Mouse (Mus musculus) B cell, adult 2 months (primary cell): Measurements from ENCODE around the gene Trio.

Experiments
- DNase-seq, 2 experiments: peaks; one replicate each; pipeline ENCODE4 v3.0.0; 2022

Trio gene

DNA sequence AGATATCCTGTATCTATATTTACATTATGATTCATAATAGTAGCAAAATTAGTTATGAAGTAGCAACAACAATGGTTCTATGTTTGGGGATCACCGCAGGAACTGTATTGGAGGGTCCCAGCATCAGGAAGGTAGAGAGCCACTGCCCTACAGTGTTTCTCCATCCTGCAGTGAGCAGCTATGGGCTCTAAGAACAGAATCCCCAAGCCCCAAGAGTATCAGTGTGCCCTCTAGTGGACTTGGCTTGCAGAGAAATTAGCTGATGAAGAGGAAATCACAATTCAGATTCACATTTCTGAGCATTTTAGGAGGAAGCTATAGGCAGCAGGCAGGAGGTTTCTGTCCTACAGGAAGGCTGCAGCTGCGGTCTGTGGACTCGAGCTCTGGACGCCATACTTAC, 202.1 kb downstream of the Trio start:
- DNase-seq = peak; percentile 65 to 68

DNA sequence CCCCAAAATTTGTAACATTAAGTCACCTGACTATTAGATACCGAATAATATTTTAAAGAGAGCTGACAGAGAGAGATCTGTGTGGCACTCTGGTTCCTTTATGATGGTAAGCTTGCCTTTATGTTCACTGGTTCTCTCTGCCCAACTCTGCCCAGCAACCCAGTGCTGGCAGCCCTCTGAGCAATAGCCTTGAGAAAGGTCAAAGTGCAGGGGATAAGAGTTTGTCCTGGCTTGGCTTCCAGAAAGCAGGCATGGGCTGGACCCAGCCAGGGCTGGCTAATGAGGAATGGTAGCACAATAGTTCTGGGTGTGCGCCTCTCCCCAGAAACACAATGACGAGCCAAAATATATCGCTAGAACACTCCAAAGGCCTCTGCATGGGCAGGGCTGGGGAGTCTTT, 203.2 kb downstream of the Trio start:
- no peak for DNase-seq

DNA sequence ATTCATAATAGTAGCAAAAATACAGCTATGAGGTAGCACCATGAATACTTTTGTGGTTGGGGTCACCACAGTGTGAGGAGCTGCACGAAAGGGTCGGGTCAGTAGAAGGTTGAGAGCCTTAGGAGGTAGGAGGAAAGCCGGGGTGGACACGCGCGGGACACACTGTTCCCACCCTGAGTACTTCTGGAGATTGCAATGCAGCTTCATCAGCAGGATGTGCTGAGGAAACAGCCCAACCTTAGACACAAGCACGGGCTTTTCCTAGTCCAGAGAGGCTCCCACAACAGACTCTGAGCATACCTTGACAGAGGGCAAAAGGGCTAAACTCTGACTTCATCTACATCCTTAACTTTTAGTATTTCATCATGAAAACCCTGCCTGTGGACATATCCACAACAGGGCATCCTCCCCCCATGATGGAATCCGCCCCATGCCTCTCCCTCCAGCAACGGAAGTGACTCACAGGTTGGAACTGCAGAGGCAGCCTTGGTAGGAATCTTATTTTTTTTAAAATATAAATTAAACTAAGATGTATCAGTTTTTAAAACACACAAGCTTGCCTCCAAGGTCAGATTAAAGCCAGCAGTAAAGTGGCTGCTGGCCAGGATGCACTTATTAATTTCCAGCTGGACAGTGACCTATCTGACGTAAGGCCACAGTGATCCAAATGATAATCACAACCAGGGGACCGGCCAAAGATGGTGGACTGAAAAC, 203.8 kb downstream of the Trio start:
- no peak for DNase-seq

DNA sequence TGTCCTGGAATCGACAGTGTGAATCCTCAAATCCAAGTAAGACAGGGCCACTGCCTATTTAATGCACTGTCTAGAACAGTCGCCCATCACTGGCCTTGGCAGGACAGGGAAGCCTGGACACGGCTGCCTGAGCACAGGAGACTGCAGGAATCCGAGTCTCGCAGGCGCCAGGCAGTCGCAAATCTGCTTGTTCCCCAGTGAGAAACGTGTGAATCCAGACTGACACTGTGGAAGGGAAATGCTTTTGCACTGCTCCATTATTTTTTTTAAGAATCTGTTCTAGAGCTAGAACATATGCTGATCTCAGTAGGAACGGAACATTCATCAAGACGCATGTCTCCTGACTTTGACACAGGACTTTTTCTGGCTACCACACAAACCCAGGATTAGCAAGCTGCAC, 208.6 kb downstream of the Trio start:
- DNase-seq = no peak

DNA sequence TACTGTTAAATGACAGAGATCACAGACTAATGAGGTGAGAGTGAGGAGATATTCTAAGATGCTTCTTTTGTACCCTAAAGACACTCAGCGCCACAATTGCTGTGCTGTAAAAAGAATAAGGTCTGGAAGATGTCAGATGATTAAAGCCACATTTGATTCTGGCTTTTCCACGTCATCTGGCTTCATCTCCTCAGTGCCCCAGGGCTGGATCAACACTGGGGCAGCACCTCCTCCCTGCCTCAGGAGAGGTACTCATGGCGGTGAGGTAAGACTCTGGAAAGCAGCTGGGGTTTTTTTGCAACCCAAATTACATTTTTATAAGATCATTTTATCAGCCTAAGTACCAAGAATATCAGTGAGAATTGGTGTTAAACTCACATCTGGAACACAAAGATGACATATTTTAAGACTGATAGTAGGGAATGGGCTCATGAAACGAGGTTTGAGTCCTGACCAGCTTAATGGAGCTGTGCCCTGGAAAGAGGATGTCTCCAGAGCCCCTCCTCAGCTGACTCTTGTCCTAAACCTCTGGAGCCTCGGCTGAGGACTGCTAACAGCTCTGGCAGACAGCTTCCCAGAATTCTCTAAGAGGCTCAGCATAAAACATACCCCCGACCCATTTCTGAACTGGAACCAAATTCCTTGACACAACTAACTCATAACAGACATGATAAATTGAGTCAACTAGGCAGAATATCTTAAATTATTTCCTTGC, 210.8 kb downstream of the Trio start:
- DNase-seq = no peak

DNA sequence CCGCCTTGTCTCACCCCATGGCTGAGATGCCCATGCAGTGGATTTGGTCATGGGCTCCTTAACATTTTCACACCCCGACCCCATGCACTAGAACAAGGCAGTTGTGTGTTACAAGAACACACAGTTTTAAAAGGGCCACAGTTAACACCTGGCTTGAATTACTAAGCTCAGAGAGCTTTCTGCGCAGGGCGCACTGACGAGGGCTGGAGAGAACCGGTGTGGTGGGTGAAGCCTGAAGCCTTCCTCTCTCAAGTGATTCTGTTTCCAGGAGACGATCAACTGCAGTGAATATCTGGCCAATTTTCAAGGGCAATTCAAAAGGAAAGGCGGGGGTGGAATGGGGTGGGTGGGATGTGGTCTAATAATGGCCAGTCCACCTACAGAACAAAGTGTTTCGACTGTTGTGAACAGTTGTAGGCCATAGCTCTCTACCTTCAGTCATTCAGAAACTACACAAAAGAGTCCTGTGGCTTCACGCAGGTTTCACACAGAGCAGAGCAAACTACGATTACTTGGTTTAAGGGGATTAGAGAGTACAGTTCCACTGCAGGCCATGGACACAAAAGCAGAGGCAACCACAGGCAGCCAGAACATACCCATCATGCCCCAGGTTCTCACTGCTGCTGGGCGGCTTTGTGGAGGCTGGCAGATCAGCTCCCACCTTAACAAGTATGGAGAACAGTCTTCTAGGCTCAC, 214.7 kb downstream of the Trio start:
- DNase-seq = no peak

DNA sequence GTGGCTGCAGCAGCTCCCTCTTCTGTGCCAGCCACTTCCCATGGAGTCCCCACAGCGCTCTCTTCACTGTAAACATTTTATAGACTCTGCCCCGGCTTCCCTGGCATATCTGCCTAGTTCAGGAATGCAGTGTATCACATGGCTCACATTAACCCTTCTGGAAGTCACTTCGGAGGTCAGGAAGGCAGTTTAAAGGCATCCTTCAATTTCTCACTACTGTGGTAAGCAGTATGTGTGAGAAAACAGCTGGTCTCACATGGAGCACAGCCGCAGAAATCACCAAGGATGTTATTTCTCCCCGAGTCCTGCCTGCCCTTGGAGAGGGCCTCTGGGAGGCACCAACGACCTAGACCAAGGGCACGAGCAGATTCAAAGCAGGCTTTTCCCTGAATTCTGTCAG, 215.4 kb downstream of the Trio start:
- no peak for DNase-seq

DNA sequence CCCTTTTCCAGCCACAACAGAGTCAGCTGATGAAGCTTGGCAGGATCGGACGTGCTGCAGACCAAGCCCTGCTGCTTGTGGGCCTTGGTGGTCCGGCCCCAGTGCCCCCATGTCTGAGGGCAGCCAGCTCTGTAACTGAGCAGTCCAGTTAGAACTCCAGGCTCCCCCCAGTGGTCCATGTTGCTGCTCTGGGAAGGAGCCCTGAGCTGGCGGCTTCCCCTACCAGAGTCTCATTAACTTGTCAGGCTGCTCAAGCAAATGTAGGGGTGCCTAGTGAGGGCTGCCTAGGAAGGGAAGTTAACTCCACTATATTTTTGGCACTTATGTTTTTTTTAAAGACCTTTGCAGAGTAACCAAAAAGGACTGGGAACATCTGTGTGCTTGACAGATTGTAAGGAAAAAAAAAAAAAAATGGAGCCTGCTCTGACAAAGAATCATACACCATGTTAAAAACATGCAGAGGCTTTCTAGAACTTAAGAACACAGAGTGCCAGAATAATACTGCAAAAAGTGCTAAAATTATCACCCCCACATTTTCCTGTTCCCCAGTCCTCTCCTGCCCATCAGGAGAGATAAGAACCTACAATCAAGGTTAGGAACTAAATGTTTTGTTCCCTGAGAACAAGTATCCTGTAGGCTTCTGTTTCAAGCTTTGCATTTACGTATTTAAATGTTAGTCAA, 216.9 kb downstream of the Trio start:
- DNase-seq = no peak

DNA sequence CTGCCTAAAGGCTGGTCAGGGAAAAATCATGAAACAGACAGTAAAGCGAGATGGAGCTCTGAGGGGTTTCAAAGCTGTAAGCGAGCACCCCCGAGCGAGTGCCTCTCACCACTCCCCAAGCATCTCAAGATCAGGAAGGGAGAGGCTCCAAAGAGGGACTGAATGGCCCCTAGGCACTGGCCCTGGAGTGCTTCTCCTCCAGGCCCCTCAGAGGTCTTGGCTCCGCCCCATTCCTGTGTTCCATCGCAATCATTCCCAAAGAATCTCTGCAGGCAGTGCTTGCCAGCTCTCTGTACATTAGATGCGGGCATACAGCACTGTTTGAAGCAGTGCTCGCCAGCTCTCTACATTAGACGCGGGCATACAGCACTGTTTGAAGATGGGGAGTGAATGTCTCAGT, 219.4 kb downstream of the Trio start:
- DNase-seq = no peak

DNA sequence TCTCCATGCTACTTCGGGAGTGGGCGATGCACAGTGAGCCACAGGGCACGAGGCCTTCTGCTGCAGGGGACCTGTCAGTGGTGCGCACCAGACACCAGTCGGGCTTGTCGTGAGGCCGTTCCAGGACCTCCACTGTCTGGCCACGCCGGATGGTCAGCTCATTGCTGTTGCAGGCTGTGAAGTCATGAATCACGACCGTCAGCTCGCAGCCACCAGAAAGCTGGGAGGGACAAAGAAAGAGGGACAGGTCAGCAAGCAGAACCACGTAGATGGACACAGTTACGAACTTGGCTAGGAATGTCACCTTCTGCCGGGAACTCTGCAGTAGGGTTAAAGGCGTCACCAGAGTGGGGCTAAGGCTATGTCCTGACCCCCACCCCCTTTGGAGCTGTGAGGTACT, 220.0 kb downstream of the Trio start:
- DNase-seq = no peak

DNA sequence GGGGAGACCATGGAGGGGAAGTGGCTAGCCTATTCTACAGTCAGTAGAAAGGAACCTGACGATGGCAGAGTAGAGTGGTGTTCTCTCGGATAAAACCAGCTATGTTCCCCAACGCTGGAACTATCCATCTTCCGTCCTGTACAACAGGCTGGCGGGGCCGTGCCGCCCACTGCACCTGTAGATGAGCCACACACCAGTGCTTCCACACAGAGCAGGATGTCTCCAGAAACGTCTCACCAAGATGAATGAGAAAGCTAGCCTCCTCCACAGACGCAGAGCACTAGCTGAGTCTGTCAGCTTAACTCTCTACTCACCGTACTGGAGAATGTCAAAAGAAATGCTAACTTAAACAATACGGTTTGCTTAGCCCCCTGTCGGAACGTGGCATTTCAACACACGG, 221.2 kb downstream of the Trio start:
- DNase-seq = no peak

DNA sequence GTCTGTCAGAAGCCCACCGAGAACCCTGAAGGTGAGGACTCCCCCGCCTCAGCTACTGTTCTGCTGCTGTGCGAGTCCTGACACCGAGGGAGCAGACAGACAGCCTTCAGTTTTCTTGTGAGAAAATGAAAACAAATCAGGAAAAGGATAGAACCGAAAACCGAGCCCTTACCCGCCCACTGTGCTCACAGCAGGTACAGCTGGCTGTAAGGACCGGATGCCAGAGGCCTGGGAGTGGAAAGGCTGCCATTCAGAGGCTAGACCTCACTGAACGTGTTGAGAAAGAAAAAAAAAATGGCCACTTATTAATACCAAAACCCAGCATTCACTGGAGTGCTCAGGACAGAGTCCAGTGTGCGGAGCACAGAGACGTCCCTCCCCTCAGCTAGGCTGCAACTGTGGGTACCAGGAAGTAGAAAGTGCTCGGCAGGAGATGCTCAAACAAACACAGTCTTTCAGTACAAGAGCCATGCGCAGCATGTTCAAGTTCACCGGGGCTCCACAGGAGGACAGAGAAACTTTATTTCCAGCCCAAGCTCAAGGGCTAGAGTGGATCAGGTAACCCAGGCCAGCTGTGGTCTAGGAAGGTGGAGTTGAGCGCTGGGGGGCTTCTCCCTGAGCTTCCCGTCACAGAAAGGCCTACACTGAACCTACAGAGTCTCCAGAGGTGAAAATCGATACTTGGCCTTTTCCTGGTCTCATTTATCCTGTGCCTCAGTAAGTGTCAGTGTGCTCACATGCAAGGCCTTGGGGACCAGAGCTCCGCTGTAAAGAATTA, 221.9 kb downstream of the Trio start:
- no peak for DNase-seq

DNA sequence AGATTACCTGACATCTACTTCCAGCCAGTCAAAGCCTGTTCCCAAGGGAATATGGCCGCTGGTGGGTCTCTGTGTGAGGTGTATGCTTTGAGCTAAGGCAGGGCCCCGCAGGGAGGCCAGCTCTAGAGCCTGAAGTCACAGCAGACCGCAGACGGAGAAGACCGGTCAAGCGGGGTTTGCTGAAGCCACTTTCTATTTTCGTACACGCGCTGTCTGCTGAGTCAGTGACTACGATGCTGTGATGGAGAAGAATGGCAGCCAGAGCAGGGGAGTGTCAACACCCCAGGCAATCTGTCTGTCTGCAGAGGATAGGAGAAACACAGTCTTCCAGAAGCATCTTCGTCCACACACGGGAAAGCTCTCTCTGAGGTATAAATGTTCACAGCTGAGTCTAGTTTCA, 223.4 kb downstream of the Trio start:
- DNase-seq = peak in 1 of 2 experiments; percentile 11

DNA sequence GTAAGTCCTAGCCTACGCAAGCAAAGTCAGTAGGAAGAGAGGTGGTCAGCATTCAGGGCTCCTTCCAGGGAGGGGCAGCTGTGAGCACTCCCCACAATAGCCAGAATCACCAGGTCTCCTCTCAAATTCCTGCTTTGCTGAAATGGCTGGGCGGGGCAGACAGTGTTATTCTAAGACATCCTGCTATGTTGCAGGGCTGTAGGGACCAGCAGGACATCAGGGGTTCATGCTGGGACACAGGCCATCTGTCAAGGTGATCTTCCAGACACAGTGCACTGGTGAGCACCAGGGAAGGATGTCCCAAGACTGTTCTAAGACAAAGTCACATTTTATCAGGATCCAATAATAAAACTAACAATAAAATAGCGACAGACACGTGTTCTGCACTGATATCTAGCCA, 224.5 kb downstream of the Trio start:
- no peak for DNase-seq

DNA sequence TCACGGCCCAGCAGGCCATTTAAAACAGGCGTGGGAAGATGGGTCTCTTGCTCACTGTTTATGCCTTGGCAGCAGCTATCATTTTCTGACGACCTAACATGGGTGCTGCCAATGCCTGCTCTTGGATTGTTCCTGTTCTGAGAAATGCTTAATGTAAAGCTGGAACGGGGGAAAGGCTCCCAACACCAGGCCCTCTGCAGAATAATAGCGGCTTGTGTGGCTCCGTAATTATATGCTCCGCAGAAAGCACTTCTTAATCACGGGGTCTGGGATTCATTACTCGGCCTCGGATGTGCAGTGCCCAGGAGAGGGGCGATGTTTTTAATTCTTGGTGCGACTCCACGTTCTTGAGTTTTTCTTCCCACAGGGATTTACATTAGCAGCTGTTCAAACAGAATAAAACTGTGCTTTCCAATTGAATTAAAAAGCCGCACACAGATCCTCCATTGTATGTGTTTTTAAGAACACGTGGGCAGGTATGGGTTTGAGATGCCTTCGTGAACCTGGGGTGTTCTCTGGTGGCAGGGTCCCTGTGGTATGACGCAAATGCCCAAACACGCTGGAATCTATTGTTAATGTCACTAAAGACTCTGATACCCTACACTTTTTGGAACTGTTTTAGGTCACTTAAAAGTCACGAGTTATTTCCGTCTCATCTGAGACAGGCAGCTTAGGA, 228.0 kb downstream of the Trio start:
- DNase-seq = no peak

DNA sequence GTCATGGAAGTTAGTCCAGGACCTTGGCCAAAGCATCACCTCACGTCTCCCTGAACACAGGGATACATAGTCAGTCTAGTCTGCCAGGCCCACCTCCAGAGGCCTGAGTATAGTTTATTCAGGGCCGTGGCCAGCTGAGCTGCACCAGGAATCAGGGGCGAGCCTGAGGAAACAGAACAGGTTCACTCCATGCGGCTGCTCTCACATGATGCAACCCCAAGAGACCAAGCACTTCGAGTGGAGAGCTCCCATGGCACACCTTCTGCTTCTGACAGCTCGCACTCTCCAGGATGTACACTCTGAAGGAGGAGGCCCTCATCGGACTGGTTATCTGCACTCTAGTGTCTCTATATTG, 228.8 kb downstream of the Trio start:
- peak; percentile 34 to 48 for DNase-seq

DNA sequence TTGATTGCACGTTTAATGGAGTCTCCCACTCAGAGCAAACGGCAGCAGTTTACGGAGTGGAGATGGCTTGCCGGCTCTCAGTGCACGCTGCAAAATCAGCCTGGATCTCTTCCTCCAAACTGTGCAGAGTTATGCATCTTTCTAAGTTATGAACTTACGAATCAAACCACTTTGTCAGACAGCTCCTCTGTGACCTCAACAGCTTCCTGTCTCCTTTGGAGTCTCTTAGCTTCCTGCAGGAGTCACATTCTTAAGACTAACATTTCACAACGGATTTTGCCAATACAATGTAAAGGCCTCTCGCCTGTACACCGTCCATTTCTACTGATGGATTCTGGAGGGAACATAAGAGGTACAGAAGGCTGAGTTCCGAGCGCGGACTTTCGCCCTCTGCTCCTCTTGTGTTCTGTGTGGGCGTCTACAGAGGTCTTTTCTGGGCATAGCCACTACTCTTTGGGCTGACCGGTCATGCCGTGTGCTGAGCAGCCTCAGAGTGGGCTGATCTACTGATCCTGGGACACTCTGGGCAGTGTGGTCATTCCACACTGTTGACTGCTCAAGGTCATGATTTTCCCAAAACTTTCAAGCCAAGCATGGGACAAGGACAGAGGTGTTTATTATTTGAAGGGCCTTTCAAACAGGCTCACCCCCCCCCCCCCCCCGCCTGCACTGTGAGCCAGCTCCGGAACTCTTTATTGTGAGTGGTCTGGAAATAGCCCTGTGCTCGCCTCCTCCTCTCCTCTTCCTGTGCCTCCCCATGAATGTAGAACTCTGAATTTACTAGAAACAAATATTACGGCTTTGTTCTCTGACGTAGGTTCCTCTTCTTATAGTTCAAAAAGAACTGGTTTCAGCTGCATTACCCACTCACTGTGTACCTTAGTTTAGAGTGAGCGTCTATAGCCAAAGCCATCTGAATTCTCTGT, 229.4 kb downstream of the Trio start:
- DNase-seq = no peak

DNA sequence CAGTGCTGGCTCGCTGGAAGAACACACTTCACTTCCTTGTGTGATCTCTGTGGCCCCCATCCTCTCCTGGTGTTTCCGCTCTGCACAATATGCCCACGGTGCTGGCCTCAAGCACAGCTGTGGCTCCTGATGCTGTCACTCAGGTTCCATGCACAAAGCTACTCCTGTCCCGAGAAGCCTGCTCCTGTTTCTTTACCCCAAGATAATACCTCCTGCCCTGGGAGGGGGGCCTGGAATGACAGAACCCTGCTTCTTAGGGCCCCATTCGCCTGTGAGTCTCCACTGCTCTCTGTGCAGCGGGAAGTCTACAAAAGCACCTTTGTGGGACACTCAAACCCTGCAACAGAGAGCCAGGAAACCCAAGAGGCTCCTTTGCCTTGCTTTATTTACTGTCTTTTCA, 232.4 kb downstream of the Trio start:
- no peak for DNase-seq

DNA sequence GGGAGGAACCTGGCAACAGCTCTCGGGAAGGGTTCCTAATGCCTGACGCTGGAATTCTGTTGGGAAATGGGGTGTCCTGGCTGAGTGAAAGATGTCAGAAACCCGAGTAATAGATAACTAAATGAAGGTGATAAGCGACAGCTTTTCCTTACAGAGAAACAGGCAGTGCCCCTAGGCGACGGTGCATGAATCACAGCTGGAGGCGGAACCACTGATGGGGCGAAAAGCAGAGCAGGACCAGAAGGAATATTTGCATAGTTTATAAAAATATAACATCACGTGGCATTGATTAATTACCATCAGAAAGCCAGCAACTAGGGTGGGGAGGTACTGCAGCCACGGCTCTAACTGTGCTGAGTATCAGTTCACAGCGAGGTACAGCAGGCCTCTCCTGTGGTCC, 233.2 kb downstream of the Trio start:
- peak; percentile 57 to 61 for DNase-seq

DNA sequence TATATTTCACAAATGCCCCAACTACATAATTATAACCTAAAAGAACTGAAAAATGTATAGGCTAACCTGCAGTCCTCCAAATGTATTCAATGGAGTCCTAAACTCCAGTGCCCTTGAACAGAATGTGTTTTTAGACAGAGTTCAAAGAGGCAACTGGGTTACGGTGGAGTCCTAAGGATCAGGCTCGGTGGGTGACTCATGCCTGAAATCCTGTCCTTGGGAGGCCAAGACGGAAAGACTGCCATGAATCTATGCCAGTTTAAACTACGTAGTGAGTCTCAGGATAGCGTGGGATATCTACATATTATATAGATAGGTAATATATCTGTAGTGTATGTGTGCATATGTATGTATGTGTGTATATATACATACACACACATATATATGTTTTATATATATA, 234.5 kb downstream of the Trio start:
- no peak for DNase-seq

DNA sequence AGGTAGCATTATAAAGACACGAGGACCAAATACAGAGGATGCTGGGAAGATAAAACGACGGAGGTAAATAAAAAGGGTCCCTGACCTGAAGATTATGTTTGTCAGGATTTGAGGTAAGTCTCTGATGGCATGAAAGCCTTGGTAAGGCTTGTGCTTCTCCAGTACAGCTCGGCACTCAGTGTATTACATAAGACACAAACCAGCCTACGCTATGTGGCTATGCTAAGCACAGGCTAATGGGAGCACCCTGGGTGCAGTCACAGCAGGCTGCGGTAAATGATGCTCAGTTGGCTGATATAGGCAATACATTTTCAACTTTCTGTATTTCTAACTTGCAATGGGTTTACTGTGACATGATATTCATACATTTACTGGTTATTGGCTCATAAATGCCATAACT, 234.9 kb downstream of the Trio start:
- no peak for DNase-seq
